ENCODE assay signal across 25 mouse cellular contexts in genomic region chr8:73206831-73207230, GRCm38 (mm10).
DNase-seq lines count a peak whose midpoint lies in the region; ATAC-seq and TF ChIP-seq lines count a peak whose summit lies in the region.
"Had no signal": no experiment of that assay in that cellular context is flagged by ENCODE, and none has a peak within 500 bp of the region (broad histone marks: within the 10 kb centered on the region; RNA-seq: fewer than 3 reads in every experiment).

No protein-coding gene starts in this region.

- TF ChIP-seq POLR2A in limb, embryonic 14.5 days (IDR thresholded peaks at IDR 0.05; ENCODE audit: borderline replicate concordance, extremely low read depth, insufficient read depth, insufficient read length) = no peak
- TF ChIP-seq POLR2A in brain, embryonic 14.5 days (IDR thresholded peaks at IDR 0.05; ENCODE audit: borderline replicate concordance, extremely low read depth, insufficient read depth, insufficient read length, poor library complexity, severe bottlenecking) = no peak

- H3K9me3 ChIP-seq in embryonic facial prominence, embryonic 14.5 days (ENCODE audit: control insufficient read depth, low read length) = no peaks in the 10 kb centered on the region
- no peaks in the 10 kb centered on the region for H3K9me3 ChIP-seq in embryonic facial prominence, embryonic 10.5 days
- H3K9me3 ChIP-seq in heart, embryonic 15.5 days (replicated peaks) = no peaks in the 10 kb centered on the region
- H3K9me3 ChIP-seq in limb, embryonic 14.5 days (ENCODE audit: control insufficient read depth, low read length) = no peaks in the 10 kb centered on the region
- H3K9me3 ChIP-seq in limb, embryonic 10.5 days (replicated peaks) = no peaks in the 10 kb centered on the region
- H3K9me3 ChIP-seq: forebrain, embryonic 15.5 days; hindbrain, embryonic 12.5 days; liver, embryonic 12.5 days; neural tube, embryonic 15.5 days; stomach, embryonic 15.5 days had no signal

- no peak overlapping the region for H3K4me3 ChIP-seq in embryonic facial prominence, embryonic 14.5 days (ENCODE audit: low read depth, low read length)
- H3K4me3 ChIP-seq in embryonic facial prominence, embryonic 10.5 days = no peak overlapping the region
- no peak overlapping the region for H3K4me3 ChIP-seq in heart, embryonic 15.5 days
- no peak overlapping the region for H3K4me3 ChIP-seq in limb, embryonic 14.5 days (replicated peaks; ENCODE audit: low read length)
- no peak overlapping the region for H3K4me3 ChIP-seq in limb, embryonic 10.5 days
- H3K4me3 ChIP-seq: erythroblast, embryonic 14.5 days; forebrain, embryonic 15.5 days; hindbrain, embryonic 12.5 days; liver, embryonic 12.5 days; neural tube, embryonic 15.5 days; stomach, embryonic 15.5 days had no signal

- no peak for TF ChIP-seq CTCF in brain, embryonic 14.5 days (IDR thresholded peaks at IDR 0.05; ENCODE audit: borderline replicate concordance, extremely low read depth, insufficient read depth, insufficient read length)

- H3K4me1 ChIP-seq in embryonic facial prominence, embryonic 14.5 days (ENCODE audit: control insufficient read depth, insufficient read depth, low read length) = no peaks in the 10 kb centered on the region
- no peaks in the 10 kb centered on the region for H3K4me1 ChIP-seq in embryonic facial prominence, embryonic 10.5 days
- H3K4me1 ChIP-seq in heart, embryonic 15.5 days (replicated peaks) = peaks cover 8% of the 10 kb centered on the region
- no peaks in the 10 kb centered on the region for H3K4me1 ChIP-seq in limb, embryonic 14.5 days (ENCODE audit: control insufficient read depth, insufficient read depth, low read length)
- H3K4me1 ChIP-seq in limb, embryonic 10.5 days = no peaks in the 10 kb centered on the region
- H3K4me1 ChIP-seq: hindbrain, embryonic 12.5 days; liver, embryonic 12.5 days; stomach, embryonic 15.5 days had no signal

- intact Hi-C loops in heart, postnatal 14 days (cut with DNase I) = loop anchor here (10.0 kb wide), 1 partner anchor 202 kb away; no protein-coding TSS in a partner anchor

- H3K36me3 ChIP-seq in embryonic facial prominence, embryonic 14.5 days (ENCODE audit: control insufficient read depth, insufficient read depth, low read length) = no peaks in the 10 kb centered on the region
- no peaks in the 10 kb centered on the region for H3K36me3 ChIP-seq in embryonic facial prominence, embryonic 10.5 days (replicated peaks)
- H3K36me3 ChIP-seq in heart, embryonic 15.5 days = no peaks in the 10 kb centered on the region
- no peaks in the 10 kb centered on the region for H3K36me3 ChIP-seq in limb, embryonic 14.5 days (ENCODE audit: control insufficient read depth, insufficient read depth, low read length)
- no peaks in the 10 kb centered on the region for H3K36me3 ChIP-seq in limb, embryonic 10.5 days
- H3K36me3 ChIP-seq: forebrain, embryonic 15.5 days; hindbrain, embryonic 12.5 days; liver, embryonic 12.5 days; neural tube, embryonic 15.5 days; stomach, embryonic 15.5 days had no signal

- H3K4me2 ChIP-seq in embryonic facial prominence, embryonic 14.5 days (ENCODE audit: low read depth, low read length) = no peak overlapping the region
- no peak overlapping the region for H3K4me2 ChIP-seq in heart, embryonic 15.5 days
- H3K4me2 ChIP-seq in limb, embryonic 14.5 days (replicated peaks; ENCODE audit: low read depth, low read length, severe bottlenecking) = no peak overlapping the region
- H3K4me2 ChIP-seq: forebrain, embryonic 15.5 days; hindbrain, embryonic 12.5 days; liver, embryonic 12.5 days; neural tube, embryonic 15.5 days; stomach, embryonic 15.5 days had no signal

- no peaks in the 10 kb centered on the region for H3K27me3 ChIP-seq in embryonic facial prominence, embryonic 14.5 days (replicated peaks; ENCODE audit: control insufficient read depth, insufficient read depth, low read length)
- no peaks in the 10 kb centered on the region for H3K27me3 ChIP-seq in embryonic facial prominence, embryonic 10.5 days (replicated peaks; ENCODE audit: low read depth, poor library complexity, severe bottlenecking)
- no peaks in the 10 kb centered on the region for H3K27me3 ChIP-seq in heart, embryonic 15.5 days
- H3K27me3 ChIP-seq in limb, embryonic 14.5 days (ENCODE audit: control insufficient read depth, insufficient read depth, low read length) = no peaks in the 10 kb centered on the region
- H3K27me3 ChIP-seq in limb, embryonic 10.5 days (ENCODE audit: low read depth, poor library complexity, severe bottlenecking) = no peaks in the 10 kb centered on the region
- H3K27me3 ChIP-seq: forebrain, embryonic 15.5 days; hindbrain, embryonic 12.5 days; liver, embryonic 12.5 days; neural tube, embryonic 15.5 days; stomach, embryonic 15.5 days had no signal

- no peak overlapping the region for H3K27ac ChIP-seq in embryonic facial prominence, embryonic 14.5 days (replicated peaks; ENCODE audit: low read depth, low read length)
- no peak overlapping the region for H3K27ac ChIP-seq in embryonic facial prominence, embryonic 10.5 days (replicated peaks)
- peak overlapping the region; percentile 75 for H3K27ac ChIP-seq in heart, embryonic 15.5 days
- H3K27ac ChIP-seq in limb, embryonic 14.5 days (replicated peaks; ENCODE audit: low read depth, low read length) = no peak overlapping the region
- no peak overlapping the region for H3K27ac ChIP-seq in limb, embryonic 10.5 days
- H3K27ac ChIP-seq: forebrain, embryonic 15.5 days; hindbrain, embryonic 12.5 days; liver, embryonic 12.5 days; neural tube, embryonic 15.5 days; stomach, embryonic 15.5 days had no signal

- H3K9ac ChIP-seq in embryonic facial prominence, embryonic 14.5 days (ENCODE audit: low read depth, low read length) = no peak overlapping the region
- no peak overlapping the region for H3K9ac ChIP-seq in heart, embryonic 15.5 days
- H3K9ac ChIP-seq in limb, embryonic 14.5 days (ENCODE audit: low read depth, low read length, severe bottlenecking) = no peak overlapping the region
- H3K9ac ChIP-seq: forebrain, embryonic 15.5 days; hindbrain, embryonic 12.5 days; liver, embryonic 12.5 days; neural tube, embryonic 15.5 days; stomach, embryonic 15.5 days had no signal

- no peak for ATAC-seq in embryonic facial prominence, embryonic 14.5 days (ENCODE audit: low read depth)
- no peak for ATAC-seq in heart, embryonic 15.5 days (replicated peaks; ENCODE audit: insufficient number of reproducible peaks, insufficient read depth, low FRiP score, low read depth)
- no peak for ATAC-seq in limb, embryonic 14.5 days (ENCODE audit: low FRiP score, low read depth)
- ATAC-seq: CD4-positive, CD25-positive, alpha-beta regulatory T cell, adult 4 months; forebrain, embryonic 15.5 days; liver, embryonic 12.5 days; midbrain, embryonic 16.5 days had no signal

- peak; percentile 63 for DNase-seq in embryonic facial prominence, embryonic 14.5 days (ENCODE audit: low spot score)
- DNase-seq in embryonic facial prominence, embryonic 10.5 days (ENCODE audit: low spot score) = no peak
- no peak for DNase-seq in heart, postnatal 14 days
- peak; percentile 47 for DNase-seq in limb, embryonic 14.5 days (ENCODE audit: low spot score)
- DNase-seq in limb, embryonic 10.5 days (ENCODE audit: low spot score) = no peak
- DNase-seq in brain, embryonic 14.5 days (ENCODE audit: low read depth) = peak; percentile 47
- DNase-seq in frontal cortex, postnatal 25 days (ENCODE audit: low spot score in 2 of 2) = no peak
- DNase-seq: adrenal gland, postnatal 25 days; cerebellum, adult 11-12 months; cerebellum, postnatal 36 days; gastrocnemius, postnatal 36 days; kidney, adult 18-20 months; kidney, postnatal 36 days; right cerebral cortex, postnatal 14 days; thymus, adult 18-20 months; thymus, postnatal 4 days had no signal

Comparison
In these comparisons a context has a peak if more than half of its experiments do, and no peak if none do; other contexts are left out.
1. DNase-seq: peak in embryonic facial prominence, embryonic 14.5 days (single experiment), limb, embryonic 14.5 days (single experiment) and brain, embryonic 14.5 days (single experiment); none in embryonic facial prominence, embryonic 10.5 days (single experiment), heart, postnatal 14 days (0 of 2), limb, embryonic 10.5 days (single experiment) and frontal cortex, postnatal 25 days (0 of 2).